27 mouse cellular contexts compared by ENCODE assay signal in genomic region chr13:10352141-10352540, GRCm38 (mm10). TPM values are rescaled to one million over a fixed set of nuclear protein-coding genes. Genes with fewer than 3 reads are reported as not detected.
A peak's percentile ranks its signal among the peaks of the same experiment; 100 is the strongest.
DNase-seq lines count a peak whose midpoint lies in the region; ATAC-seq lines count a peak whose summit lies in the region.
"Had no signal": no experiment of that assay in that cellular context is flagged by ENCODE, and none has a peak within 500 bp of the region (broad histone marks: within the 10 kb centered on the region; RNA-seq: fewer than 3 reads in every experiment).

No protein-coding gene starts in this region.

- H3K9me3 ChIP-seq in kidney, embryonic 15.5 days (replicated peaks) = no peaks in the 10 kb centered on the region
- no peaks in the 10 kb centered on the region for H3K9me3 ChIP-seq in intestine, embryonic 16.5 days (ENCODE audit: control insufficient read depth, low read length)
- H3K9me3 ChIP-seq: embryonic facial prominence, embryonic 12.5 days; embryonic facial prominence, embryonic 15.5 days; forebrain, embryonic 12.5 days; forebrain, embryonic 15.5 days; heart, embryonic 12.5 days; heart, embryonic 15.5 days; hindbrain, embryonic 10.5 days; hindbrain, embryonic 13.5 days had no signal

- H3K9ac ChIP-seq in kidney, embryonic 15.5 days = no peak overlapping the region
- no peak overlapping the region for H3K9ac ChIP-seq in intestine, embryonic 16.5 days (ENCODE audit: low read depth, low read length)
- H3K9ac ChIP-seq: embryonic facial prominence, embryonic 12.5 days; embryonic facial prominence, embryonic 15.5 days; forebrain, embryonic 12.5 days; forebrain, embryonic 15.5 days; heart, embryonic 12.5 days; heart, embryonic 15.5 days; hindbrain, embryonic 13.5 days had no signal

- no peaks in the 10 kb centered on the region for H3K4me1 ChIP-seq in kidney, embryonic 15.5 days
- H3K4me1 ChIP-seq in intestine, embryonic 16.5 days (ENCODE audit: control insufficient read depth, insufficient read depth, low read length) = no peaks in the 10 kb centered on the region
- H3K4me1 ChIP-seq: embryonic facial prominence, embryonic 12.5 days; embryonic facial prominence, embryonic 15.5 days; forebrain, embryonic 12.5 days; forebrain, embryonic 15.5 days; heart, embryonic 12.5 days; heart, embryonic 15.5 days; hindbrain, embryonic 10.5 days; hindbrain, embryonic 13.5 days had no signal

- no peaks in the 10 kb centered on the region for H3K36me3 ChIP-seq in kidney, embryonic 15.5 days
- no peaks in the 10 kb centered on the region for H3K36me3 ChIP-seq in intestine, embryonic 16.5 days (ENCODE audit: control insufficient read depth, insufficient read depth, low read length)
- H3K36me3 ChIP-seq: embryonic facial prominence, embryonic 12.5 days; embryonic facial prominence, embryonic 15.5 days; forebrain, embryonic 12.5 days; forebrain, embryonic 15.5 days; heart, embryonic 12.5 days; heart, embryonic 15.5 days; hindbrain, embryonic 10.5 days; hindbrain, embryonic 13.5 days had no signal

- H3K4me2 ChIP-seq in kidney, embryonic 15.5 days = no peak overlapping the region
- no peak overlapping the region for H3K4me2 ChIP-seq in intestine, embryonic 16.5 days (ENCODE audit: low read depth, low read length)
- H3K4me2 ChIP-seq: embryonic facial prominence, embryonic 12.5 days; embryonic facial prominence, embryonic 15.5 days; forebrain, embryonic 12.5 days; forebrain, embryonic 15.5 days; heart, embryonic 12.5 days; heart, embryonic 15.5 days; hindbrain, embryonic 13.5 days had no signal

- 0 out of 2 replicates have a peak, but pooled peaks cover 3% of the 10 kb centered on the region for H3K27me3 ChIP-seq in kidney, embryonic 15.5 days
- no peaks in the 10 kb centered on the region for H3K27me3 ChIP-seq in intestine, embryonic 16.5 days (replicated peaks; ENCODE audit: control insufficient read depth, insufficient read depth, low read length)
- H3K27me3 ChIP-seq: embryonic facial prominence, embryonic 15.5 days; forebrain, embryonic 12.5 days; forebrain, embryonic 15.5 days; heart, embryonic 12.5 days; heart, embryonic 15.5 days; hindbrain, embryonic 13.5 days had no signal

- WGBS in kidney, embryonic 15.5 days = 71% methylated on average over 1 of the region's 1 CpGs
- 76% methylated on average over 1 of the region's 1 CpGs for WGBS in intestine, embryonic 16.5 days

- H3K4me3 ChIP-seq in kidney, embryonic 15.5 days (replicated peaks) = no peak overlapping the region
- H3K4me3 ChIP-seq in intestine, embryonic 16.5 days (ENCODE audit: low read length) = no peak overlapping the region
- H3K4me3 ChIP-seq: embryonic facial prominence, embryonic 12.5 days; embryonic facial prominence, embryonic 15.5 days; forebrain, embryonic 12.5 days; forebrain, embryonic 15.5 days; heart, embryonic 12.5 days; heart, embryonic 15.5 days; hindbrain, embryonic 10.5 days; hindbrain, embryonic 13.5 days had no signal

- no peak overlapping the region for H3K27ac ChIP-seq in kidney, embryonic 15.5 days
- H3K27ac ChIP-seq in intestine, embryonic 16.5 days (ENCODE audit: low read length) = no peak overlapping the region
- H3K27ac ChIP-seq: embryonic facial prominence, embryonic 12.5 days; embryonic facial prominence, embryonic 15.5 days; forebrain, embryonic 12.5 days; forebrain, embryonic 15.5 days; heart, embryonic 15.5 days; hindbrain, embryonic 10.5 days; hindbrain, embryonic 13.5 days had no signal

- ATAC-seq in kidney, embryonic 15.5 days (replicated peaks; ENCODE audit: low FRiP score) = no peak
- no peak for ATAC-seq in intestine, embryonic 16.5 days
- ATAC-seq: CD4-positive, CD25-positive, alpha-beta regulatory T cell, adult 4 months; forebrain, embryonic 15.5 days; hindbrain, embryonic 16.5 days had no signal

- DNase-seq in kidney, adult 11 months = peak; percentile 3
- no peak for DNase-seq in kidney, postnatal 14 days
- DNase-seq in kidney, postnatal 10 days = peak; percentile 20
- DNase-seq in retina, postnatal 1 day = peak; percentile 10
- no peak for DNase-seq in retina, embryonic 14.5 days (ENCODE audit: low spot score)
- DNase-seq: adrenal gland, adult 2 months; adrenal gland, postnatal 25 days; cerebellum, adult 11 months; cerebellum, adult 8-10 months; cerebellum, postnatal 25 days; gastrocnemius, postnatal 25 days; heart, adult 18-20 months; heart, postnatal 10 days; heart, postnatal 36 days had no signal

RNA-seq across cellular contexts. Expression of gene Chrm3, which starts 8.5 kb away (rescaled TPM):
- polyA plus RNA-seq in kidney, embryonic 15.5 days (2015; fragmentation: Nextera tagmentation; extraction: Ambion mirVana) = 0.89 and 1.6 TPM in 2 replicates
- polyA plus RNA-seq in intestine, embryonic 16.5 days (2015; fragmentation: Nextera tagmentation; extraction: Ambion mirVana) = 0.93 and 1.2 TPM in 2 replicates
- polyA plus RNA-seq: C2C12 had no signal

Comparison
In these comparisons a context has a peak if more than half of its experiments do, and no peak if none do; other contexts are left out.
1. DNase-seq: peak in kidney, adult 11 months (single experiment), kidney, postnatal 10 days (single experiment) and retina, postnatal 1 day (single experiment); none in kidney, postnatal 14 days (single experiment) and retina, embryonic 14.5 days (single experiment).